Mouse (Mus musculus) megakaryocyte, embryonic 14.5 days (primary cell): Measurements from ENCODE around the gene Plac1.

ENCODE experiments used
- FLI1 ChIP-seq: IDR thresholded peaks from 2 replicates; pipeline ENCODE4 v1.6.1; 2012; ENCODE audit warnings: low read length, inconsistent platforms, mixed read lengths
- GATA1 ChIP-seq: IDR thresholded peaks from 3 replicates; pipeline ENCODE4 v1.6.1; 2012; ENCODE audit warnings: mixed read lengths, low read length, inconsistent platforms, borderline replicate concordance

DNA sequence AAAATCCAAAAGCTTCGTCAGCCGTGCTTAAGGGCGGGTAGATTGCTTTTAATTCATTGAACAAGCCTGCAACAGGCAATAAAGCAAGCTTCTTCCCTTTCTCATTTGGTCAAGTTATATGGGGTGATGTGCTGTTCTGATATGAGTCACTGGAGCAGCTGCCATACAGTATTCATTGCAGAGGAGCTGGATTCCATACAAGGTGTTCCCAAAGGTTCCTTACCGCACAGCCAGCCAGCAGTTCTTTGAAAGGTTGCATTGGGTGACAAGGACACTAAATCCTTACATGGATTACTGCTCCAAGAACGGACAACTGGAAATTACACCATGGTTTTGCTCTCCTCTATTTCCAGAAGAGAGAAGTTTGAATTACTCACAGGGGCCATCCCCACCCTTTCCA, 63.6 kb downstream of the Plac1 start:
- TF ChIP-seq GATA1: no peak
- TF ChIP-seq FLI1: no peak
